ENCODE assay signal across 8 mouse cellular contexts in the genomic region with DNA sequence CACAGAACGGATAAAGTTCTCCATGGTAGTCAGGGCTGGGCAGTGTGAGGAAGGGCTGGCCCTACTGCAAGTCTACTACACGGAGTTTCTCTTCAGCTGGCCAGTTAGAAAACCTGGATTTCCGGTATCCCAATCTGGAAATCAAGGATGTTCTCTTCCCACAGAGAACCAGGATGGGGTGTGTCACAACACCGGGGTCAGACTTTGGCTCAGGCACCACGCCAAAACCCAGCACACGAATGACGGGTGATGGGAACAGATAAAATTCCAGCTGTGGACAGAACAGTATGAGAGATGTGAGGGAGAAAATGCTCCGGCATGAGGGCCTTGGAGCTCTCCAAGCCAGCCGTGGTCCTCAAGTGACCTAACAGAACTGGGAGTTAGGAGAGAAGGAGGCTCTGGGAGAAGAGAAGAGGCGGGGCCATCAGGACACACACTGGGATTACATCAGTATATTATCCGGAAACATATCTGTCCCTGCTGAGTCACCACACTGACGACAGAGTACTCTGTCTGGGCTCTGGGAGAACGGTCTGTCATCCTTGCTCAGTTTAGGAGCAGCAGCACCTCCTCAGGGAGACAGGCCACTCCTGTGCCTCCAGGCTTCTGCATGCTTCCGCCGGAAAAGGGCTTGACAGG.
A peak's percentile ranks its signal among the peaks of the same experiment; 100 is the strongest.
DNase-seq lines count a peak whose midpoint lies in the region; ATAC-seq lines count a peak whose summit lies in the region.

No protein-coding gene starts in this region.

- no peak overlapping the region for H3K4me2 ChIP-seq in midbrain, embryonic 15.5 days

- WGBS in midbrain, embryonic 15.5 days = 80% methylated on average over 15 of the region's 15 CpGs

- no peak overlapping the region for H3K4me3 ChIP-seq in midbrain, embryonic 15.5 days

- no peaks in the 10 kb centered on the region for H3K36me3 ChIP-seq in midbrain, embryonic 15.5 days (replicated peaks)

- H3K27ac ChIP-seq in midbrain, embryonic 15.5 days = no peak overlapping the region

- H3K27me3 ChIP-seq in midbrain, embryonic 15.5 days (replicated peaks) = no peaks in the 10 kb centered on the region

- H3K4me1 ChIP-seq in midbrain, embryonic 15.5 days = peaks cover 3% of the 10 kb centered on the region; the same call in 1 of the 2 replicates

- no peaks in the 10 kb centered on the region for H3K9me3 ChIP-seq in midbrain, embryonic 15.5 days

- H3K9ac ChIP-seq in midbrain, embryonic 15.5 days = no peak overlapping the region

- ATAC-seq in frontal cortex, adult (ENCODE audit: low TSS enrichment) = peak; percentile 83
- no peak for ATAC-seq in midbrain, embryonic 15.5 days (replicated peaks)

- DNase-seq in frontal cortex, postnatal 10 days (ENCODE audit: low spot score in 2 of 2) = no peak
- DNase-seq in urinary bladder, postnatal 25 days (ENCODE audit: low spot score) = peak; percentile 14
- DNase-seq in urinary bladder, postnatal 10 days (ENCODE audit: low spot score) = no peak
- DNase-seq in kidney, postnatal 25 days = peak; percentile 58 to 85
- no peak for DNase-seq in thymus, postnatal 10 days (ENCODE audit: low spot score in 2 of 2)
- DNase-seq in cerebellum, postnatal 14 days = no peak

Comparison
In these comparisons a context has a peak if more than half of its experiments do, and no peak if none do; other contexts are left out.
1. DNase-seq: peak in urinary bladder, postnatal 25 days (single experiment) and kidney, postnatal 25 days (2 of 2); none in frontal cortex, postnatal 10 days (0 of 2), urinary bladder, postnatal 10 days (single experiment), thymus, postnatal 10 days (0 of 2) and cerebellum, postnatal 14 days (0 of 2).